Mouse (Mus musculus): ENCODE results near the gene Epb41l3. TPM values are rescaled to one million over a fixed set of nuclear protein-coding genes. Genes with fewer than 3 reads are reported as not detected.

The Epb41l3 gene
- polyA plus RNA-seq, 1 experiment from 2014 or later, result 115 TPM

DNA sequence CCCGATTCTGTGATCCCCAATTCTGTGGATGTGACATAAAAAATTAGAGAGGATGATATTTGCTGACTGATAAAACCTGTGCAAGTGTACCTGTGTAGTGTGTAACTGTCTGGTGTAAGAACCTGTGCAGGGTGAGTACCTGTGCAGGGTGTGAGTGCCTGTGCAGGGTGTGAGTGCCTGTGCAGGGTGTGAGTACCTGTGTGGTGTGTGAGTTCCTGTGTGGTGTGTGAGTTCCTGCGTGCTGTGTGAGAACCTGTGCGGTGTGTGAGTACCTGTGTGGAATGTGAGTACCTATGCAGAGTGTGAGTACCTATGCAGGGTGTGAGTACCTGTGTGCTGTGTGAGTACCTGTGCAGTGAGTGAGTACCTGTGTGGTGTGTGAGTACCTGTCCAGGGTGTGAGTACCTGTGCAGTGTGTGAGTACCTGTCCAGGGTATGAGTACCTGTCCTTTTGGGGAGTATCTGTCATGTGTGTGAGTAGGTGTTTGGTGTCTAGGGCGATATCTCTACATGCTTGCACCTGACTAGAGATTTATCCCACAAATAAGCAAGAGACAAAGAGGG is 163.4 kb downstream of the Epb41l3 start:
- Histone ChIP-seq H3K36me3 (ENCODE audit: control insufficient read depth, insufficient read depth, low read length) (no peaks in the 10 kb centered on the region), H3K9ac (ENCODE audit: low read depth, low read length) (no peak overlapping the region), H3K27me3 (replicated peaks; ENCODE audit: control insufficient read depth, insufficient read depth, low read length) (no peaks in the 10 kb centered on the region), H3K9me3 (ENCODE audit: control insufficient read depth, low read length) (no peaks in the 10 kb centered on the region), H3K4me1 (ENCODE audit: control insufficient read depth, insufficient read depth, low read depth, low read length) (no peaks in the 10 kb centered on the region), H3K4me3 (ENCODE audit: low read length) (no peak overlapping the region), H3K27ac (ENCODE audit: low read depth, low read length) (no peak overlapping the region), H3K4me2 (ENCODE audit: low read length) (no peak overlapping the region)
- 97% methylated on average over 4 of the region's 4 CpGs for WGBS
- peak; percentile 55; the same call in 1 of the 2 replicates for ATAC-seq

DNA sequence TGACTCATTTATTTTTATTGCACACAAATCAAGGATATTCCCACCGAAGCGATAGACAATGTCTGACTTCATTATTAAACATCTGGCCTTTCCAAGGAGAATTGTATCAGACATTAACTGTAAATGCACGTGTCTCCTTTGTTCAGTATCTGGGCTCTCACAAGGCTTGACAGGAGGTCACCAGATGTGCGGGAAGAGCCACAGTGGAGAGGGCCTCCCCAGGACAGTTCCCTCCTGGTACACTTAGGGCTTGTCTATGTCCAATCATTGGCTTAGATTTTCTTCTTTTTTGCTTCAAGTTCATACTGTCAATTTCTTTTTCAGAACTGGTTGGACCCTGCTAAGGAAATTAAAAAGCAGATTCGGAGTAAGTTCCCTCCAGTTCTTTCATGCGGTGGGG is 163.9 kb downstream of the Epb41l3 start:
- Histone ChIP-seq H3K9me3 (ENCODE audit: control insufficient read depth, low read length) (no peaks in the 10 kb centered on the region), H3K4me2 (ENCODE audit: low read length) (no peak overlapping the region), H3K4me1 (ENCODE audit: control insufficient read depth, insufficient read depth, low read depth, low read length) (no peaks in the 10 kb centered on the region), H3K27me3 (replicated peaks; ENCODE audit: control insufficient read depth, insufficient read depth, low read length) (no peaks in the 10 kb centered on the region), H3K36me3 (ENCODE audit: control insufficient read depth, insufficient read depth, low read length) (no peaks in the 10 kb centered on the region), H3K27ac (ENCODE audit: low read depth, low read length) (no peak overlapping the region), H3K9ac (ENCODE audit: low read depth, low read length) (no peak overlapping the region), H3K4me3 (ENCODE audit: low read length) (no peak overlapping the region)
- WGBS, result 76% methylated on average over 6 of the region's 6 CpGs
- ATAC-seq, result 0 out of 2 replicates have a peak, but pooled peaks have one; percentile 27

DNA sequence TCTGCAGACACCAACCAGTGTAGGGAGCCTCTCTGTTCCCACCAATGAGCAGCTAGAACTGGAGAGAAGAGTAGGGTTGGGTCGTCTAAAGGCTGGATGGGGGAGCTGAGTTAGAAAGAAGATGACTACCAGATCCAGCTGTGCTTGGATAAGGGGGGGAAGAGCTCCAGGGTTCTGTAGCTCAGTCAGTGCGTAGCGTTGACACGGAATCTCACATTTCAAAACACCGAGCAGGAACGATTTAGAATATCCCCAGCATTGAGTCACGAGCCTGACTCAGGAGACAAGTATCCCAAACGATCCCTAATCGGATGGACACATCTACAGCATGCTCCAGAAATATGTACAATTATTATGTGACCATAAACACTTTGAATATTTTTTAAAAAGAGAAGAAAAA is 180.4 kb downstream of the Epb41l3 start:
- Histone ChIP-seq H3K4me2 (ENCODE audit: low read length) (no peak overlapping the region), H3K27me3 (replicated peaks; ENCODE audit: control insufficient read depth, insufficient read depth, low read length) (no peaks in the 10 kb centered on the region), H3K9me3 (ENCODE audit: control insufficient read depth, low read length) (no peaks in the 10 kb centered on the region), H3K4me3 (ENCODE audit: low read length) (no peak overlapping the region), H3K4me1 (ENCODE audit: control insufficient read depth, insufficient read depth, low read depth, low read length) (no peaks in the 10 kb centered on the region), H3K27ac (ENCODE audit: low read depth, low read length) (no peak overlapping the region), H3K36me3 (ENCODE audit: control insufficient read depth, insufficient read depth, low read length) (peaks cover 8% of the 10 kb centered on the region; the same call in 1 of the 2 replicates), H3K9ac (ENCODE audit: low read depth, low read length) (no peak overlapping the region)
- no peak for ATAC-seq
- WGBS, result 83% methylated on average over 9 of the region's 9 CpGs

DNA sequence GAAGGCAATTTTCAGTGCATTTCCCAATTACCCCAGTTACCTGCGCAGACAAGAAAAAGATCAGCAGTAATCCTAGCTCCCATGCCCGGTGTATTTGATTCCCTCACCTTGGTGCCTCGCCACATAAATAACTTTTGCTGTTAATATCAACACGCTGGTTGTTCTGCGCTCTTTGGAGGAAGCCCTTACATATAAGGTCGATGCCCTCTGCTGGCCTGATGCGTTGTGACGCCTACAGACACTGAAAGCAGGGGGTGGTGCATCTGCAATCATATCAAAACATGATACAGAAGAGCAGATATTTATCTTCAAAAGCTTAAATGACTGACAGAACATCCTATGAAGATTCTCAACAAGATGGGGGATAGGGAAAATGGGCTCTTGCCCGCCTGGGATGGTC is 181.0 kb downstream of the Epb41l3 start:
- Histone ChIP-seq H3K9ac (ENCODE audit: low read depth, low read length) (no peak overlapping the region), H3K27ac (ENCODE audit: low read depth, low read length) (no peak overlapping the region), H3K27me3 (replicated peaks; ENCODE audit: control insufficient read depth, insufficient read depth, low read length) (no peaks in the 10 kb centered on the region), H3K36me3 (ENCODE audit: control insufficient read depth, insufficient read depth, low read length) (peaks cover 8% of the 10 kb centered on the region; the same call in 1 of the 2 replicates), H3K9me3 (ENCODE audit: control insufficient read depth, low read length) (no peaks in the 10 kb centered on the region), H3K4me1 (ENCODE audit: control insufficient read depth, insufficient read depth, low read depth, low read length) (no peaks in the 10 kb centered on the region; the same call in 1 of the 2 replicates), H3K4me3 (ENCODE audit: low read length) (no peak overlapping the region), H3K4me2 (ENCODE audit: low read length) (no peak overlapping the region)
- 0 out of 2 replicates have a peak, but pooled peaks have one; percentile 45 for ATAC-seq
- 41% methylated on average over 9 of the region's 9 CpGs for whole genome bisulfite sequencing

DNA sequence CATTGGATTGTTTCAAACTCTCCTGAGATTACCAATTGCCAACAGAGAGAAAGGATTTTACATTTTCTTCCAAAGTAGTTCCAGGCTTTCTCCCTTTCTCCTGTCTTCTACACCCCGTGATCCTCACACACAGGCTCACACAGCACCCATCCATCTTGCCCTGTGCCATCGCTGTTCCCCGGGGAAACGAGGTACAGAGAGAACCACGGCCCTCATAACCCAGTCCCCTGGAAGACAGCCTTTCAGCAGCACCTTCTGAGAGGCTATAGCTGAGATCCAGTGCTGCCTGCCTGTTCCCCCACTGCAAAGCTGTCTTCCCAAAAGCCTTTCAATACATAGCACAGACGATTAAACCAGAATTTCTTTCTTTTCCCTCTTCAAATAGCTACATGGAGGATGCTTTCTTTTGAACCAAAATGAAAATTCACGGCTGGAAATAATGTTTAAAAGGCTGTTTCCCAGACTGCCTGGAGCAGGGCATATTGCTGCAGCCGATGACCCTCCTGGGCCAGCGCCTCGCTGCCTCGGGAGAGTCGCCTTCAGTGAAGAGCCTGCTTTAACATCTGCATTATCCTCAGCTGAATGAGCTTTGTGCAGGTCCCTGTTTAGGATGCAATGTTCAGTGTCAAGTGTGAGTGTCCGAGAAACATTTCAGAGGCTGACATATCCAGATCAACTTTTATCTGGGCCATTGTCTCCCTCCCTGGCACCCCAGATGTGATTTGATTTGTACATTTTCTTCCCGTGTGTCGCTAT is 188.5 kb downstream of the Epb41l3 start:
- no peaks in the 10 kb centered on the region for H3K9me3 ChIP-seq (ENCODE audit: control insufficient read depth, low read length)
- H3K36me3 ChIP-seq (ENCODE audit: control insufficient read depth, insufficient read depth, low read length), result peaks cover 8% of the 10 kb centered on the region; the same call in 1 of the 2 replicates
- H3K27ac ChIP-seq (ENCODE audit: low read depth, low read length), result peak overlapping the region; percentile 42; the same call in 1 of the 2 replicates
- H3K4me2 ChIP-seq (ENCODE audit: low read length), result no peak overlapping the region
- no peak overlapping the region for H3K4me3 ChIP-seq (ENCODE audit: low read length)
- H3K27me3 ChIP-seq (replicated peaks; ENCODE audit: control insufficient read depth, insufficient read depth, low read length), result no peaks in the 10 kb centered on the region
- H3K4me1 ChIP-seq (ENCODE audit: control insufficient read depth, insufficient read depth, low read depth, low read length), result peaks cover 6% of the 10 kb centered on the region
- WGBS, result 35% methylated on average over 15 of the region's 15 CpGs
- no peak for ATAC-seq
- peak overlapping the region; percentile 20; the same call in 1 of the 2 replicates for H3K9ac ChIP-seq (ENCODE audit: low read depth, low read length)

DNA sequence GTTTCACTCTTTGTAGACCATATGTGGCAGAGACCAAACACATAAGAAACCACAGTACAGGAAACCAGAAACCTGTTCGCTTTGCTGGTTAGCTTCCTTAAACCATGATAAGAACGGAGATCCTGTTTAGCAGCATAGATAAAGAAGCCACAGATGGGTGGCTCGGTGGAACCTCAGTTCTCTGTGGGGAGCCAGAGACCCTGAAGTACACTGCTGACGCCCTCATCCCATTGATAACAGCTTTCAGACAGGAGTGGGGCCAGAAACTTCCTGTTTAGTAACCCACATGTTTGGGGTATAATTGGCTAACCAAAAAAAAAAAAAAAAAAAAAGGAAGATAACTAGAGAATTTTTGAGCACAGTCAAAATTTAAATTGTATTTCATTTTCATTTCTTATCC is 189.7 kb downstream of the Epb41l3 start:
- Histone ChIP-seq H3K27me3 (replicated peaks; ENCODE audit: control insufficient read depth, insufficient read depth, low read length) (no peaks in the 10 kb centered on the region), H3K9ac (ENCODE audit: low read depth, low read length) (no peak overlapping the region), H3K4me2 (ENCODE audit: low read length) (no peak overlapping the region), H3K36me3 (ENCODE audit: control insufficient read depth, insufficient read depth, low read length) (peaks cover 2% of the 10 kb centered on the region; the same call in 1 of the 2 replicates), H3K4me1 (ENCODE audit: control insufficient read depth, insufficient read depth, low read depth, low read length) (peaks cover 6% of the 10 kb centered on the region), H3K4me3 (ENCODE audit: low read length) (no peak overlapping the region), H3K9me3 (ENCODE audit: control insufficient read depth, low read length) (no peaks in the 10 kb centered on the region), H3K27ac (ENCODE audit: low read depth, low read length) (no peak overlapping the region)
- ATAC-seq, result no peak
- 55% methylated on average over 4 of the region's 4 CpGs for WGBS

DNA sequence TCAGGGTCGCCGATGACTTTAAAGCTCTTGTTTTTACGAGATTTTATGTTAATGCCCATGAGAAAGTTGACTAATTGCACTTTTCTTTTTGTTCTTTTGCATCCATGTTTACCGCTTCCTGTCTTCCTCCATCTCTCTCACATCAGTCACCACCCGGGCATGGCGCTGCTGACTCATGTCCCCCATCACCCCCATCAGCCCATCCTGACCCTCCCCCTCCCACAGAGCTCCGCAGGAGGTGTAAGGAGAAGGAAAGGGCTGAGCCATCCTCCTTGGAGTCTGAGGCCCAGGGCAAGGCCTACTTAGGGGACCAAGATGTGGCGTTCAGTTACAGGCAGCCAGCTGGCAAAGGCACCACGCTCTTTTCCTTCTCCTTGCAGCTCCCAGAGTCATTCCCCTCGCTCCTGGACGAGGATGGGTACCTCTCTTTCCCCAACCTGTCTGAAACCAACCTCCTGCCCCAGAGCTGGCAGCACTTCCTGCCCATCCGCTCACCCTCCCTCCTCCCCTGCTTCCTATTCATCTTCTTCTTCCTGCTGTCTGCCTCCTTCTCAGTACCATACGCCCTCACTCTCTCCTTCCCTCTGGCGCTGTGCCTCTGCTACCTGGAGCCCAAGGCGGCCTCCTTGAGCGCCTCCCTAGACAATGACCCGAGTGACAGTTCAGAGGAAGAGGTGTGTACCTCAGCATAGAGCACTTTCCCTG is 190.4 kb downstream of the Epb41l3 start:
- WGBS, result 49% methylated on average over 17 of the region's 17 CpGs
- no peak overlapping the region for H3K4me2 ChIP-seq (ENCODE audit: low read length)
- ATAC-seq, result no peak
- no peaks in the 10 kb centered on the region for H3K9me3 ChIP-seq (ENCODE audit: control insufficient read depth, low read length)
- no peak overlapping the region for H3K27ac ChIP-seq (ENCODE audit: low read depth, low read length)
- H3K4me1 ChIP-seq (ENCODE audit: control insufficient read depth, insufficient read depth, low read depth, low read length), result peaks cover 6% of the 10 kb centered on the region
- H3K4me3 ChIP-seq (ENCODE audit: low read length), result no peak overlapping the region
- H3K9ac ChIP-seq (ENCODE audit: low read depth, low read length), result no peak overlapping the region
- H3K36me3 ChIP-seq (ENCODE audit: control insufficient read depth, insufficient read depth, low read length), result no peaks in the 10 kb centered on the region
- H3K27me3 ChIP-seq (replicated peaks; ENCODE audit: control insufficient read depth, insufficient read depth, low read length), result no peaks in the 10 kb centered on the region

DNA sequence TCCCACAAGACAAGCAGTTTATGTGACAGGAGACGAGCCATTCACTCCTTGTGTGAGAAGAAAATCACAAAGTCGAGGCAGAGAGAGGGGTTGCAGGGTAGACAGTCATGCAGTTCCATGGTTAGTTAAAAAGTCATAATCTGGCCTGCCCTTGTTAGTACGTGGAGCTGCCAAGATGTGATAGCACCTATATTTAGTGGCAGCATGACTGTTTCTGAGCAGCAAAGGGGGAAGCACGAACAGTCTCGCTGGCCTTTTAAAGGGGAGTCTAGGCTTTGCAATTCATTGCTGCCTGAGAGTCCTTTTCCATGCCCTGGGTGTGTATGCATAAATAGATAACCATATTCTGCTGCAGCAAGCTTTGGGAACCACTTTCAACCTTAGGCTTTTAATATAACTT is 191.5 kb downstream of the Epb41l3 start:
- Histone ChIP-seq H3K27me3 (replicated peaks; ENCODE audit: control insufficient read depth, insufficient read depth, low read length) (no peaks in the 10 kb centered on the region), H3K36me3 (ENCODE audit: control insufficient read depth, insufficient read depth, low read length) (no peaks in the 10 kb centered on the region), H3K4me3 (ENCODE audit: low read length) (no peak overlapping the region), H3K27ac (ENCODE audit: low read depth, low read length) (no peak overlapping the region), H3K4me2 (ENCODE audit: low read length) (no peak overlapping the region), H3K4me1 (ENCODE audit: control insufficient read depth, insufficient read depth, low read depth, low read length) (peaks cover 6% of the 10 kb centered on the region; the same call in 1 of the 2 replicates), H3K9me3 (ENCODE audit: control insufficient read depth, low read length) (no peaks in the 10 kb centered on the region), H3K9ac (ENCODE audit: low read depth, low read length) (no peak overlapping the region)
- ATAC-seq, result no peak
- 74% methylated on average over 5 of the region's 5 CpGs for WGBS

DNA sequence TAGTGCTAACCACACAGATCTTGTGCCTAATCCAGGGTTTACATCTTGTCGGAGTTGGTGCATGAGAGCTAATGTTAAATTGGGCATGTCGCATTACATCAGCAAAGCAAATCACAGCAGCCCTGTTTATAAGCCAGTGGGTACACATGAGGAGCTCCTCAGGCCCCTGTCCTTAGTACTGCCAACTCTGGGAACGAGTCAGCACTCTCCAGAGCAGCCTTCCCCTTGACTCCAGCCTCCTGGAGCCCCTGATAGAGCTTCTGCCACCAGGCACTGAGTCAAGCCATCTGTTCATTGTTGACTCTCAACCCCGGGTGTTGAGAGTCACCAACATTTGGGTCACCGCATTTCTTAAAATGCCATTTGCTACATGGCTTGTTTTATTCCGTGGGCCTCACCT is 192.0 kb downstream of the Epb41l3 start:
- H3K9ac ChIP-seq (ENCODE audit: low read depth, low read length), result no peak overlapping the region
- no peaks in the 10 kb centered on the region for H3K36me3 ChIP-seq (ENCODE audit: control insufficient read depth, insufficient read depth, low read length)
- ATAC-seq, result no peak
- 42% methylated on average over 6 of the region's 6 CpGs for WGBS
- peaks cover 6% of the 10 kb centered on the region; the same call in 1 of the 2 replicates for H3K4me1 ChIP-seq (ENCODE audit: control insufficient read depth, insufficient read depth, low read depth, low read length)
- no peaks in the 10 kb centered on the region for H3K9me3 ChIP-seq (ENCODE audit: control insufficient read depth, low read length)
- H3K27me3 ChIP-seq (replicated peaks; ENCODE audit: control insufficient read depth, insufficient read depth, low read length), result no peaks in the 10 kb centered on the region
- H3K4me2 ChIP-seq (ENCODE audit: low read length), result no peak overlapping the region
- H3K27ac ChIP-seq (ENCODE audit: low read depth, low read length), result no peak overlapping the region
- H3K4me3 ChIP-seq (ENCODE audit: low read length), result no peak overlapping the region

Measured in hindbrain, embryonic 16.5 days (tissue).